Mouse (Mus musculus): ENCODE measurements around the gene Sult5a1. TPM values are rescaled to one million over a fixed set of nuclear protein-coding genes. Genes with fewer than 3 reads are reported as not detected.

The Sult5a1 gene
- polyA plus RNA-seq, 1 experiment from 2014 or later: 41.0 TPM

Small RNA genes within 50 kb of the gene (microRNA-seq; reads per million reads assigned to microRNA genes)
- gene Mir7079: not detected
- not detected for gene Mir7080

Other genes with a start within 250 kb of the Sult5a1 start
- 44.8 and 45.3 TPM in 2 replicates for gene Ankrd11, start 116.0 kb downstream of the Sult5a1 start, polyA plus RNA-seq (2015; fragmentation: Nextera tagmentation; extraction: Ambion mirVana)
- gene Spg7, start 95.4 kb downstream of the Sult5a1 start, polyA plus RNA-seq (2015; fragmentation: Nextera tagmentation; extraction: Ambion mirVana): 33.4 and 38.5 TPM in 2 replicates
- gene Rpl13, start 56.0 kb downstream of the Sult5a1 start, polyA plus RNA-seq (2015; fragmentation: Nextera tagmentation; extraction: Ambion mirVana): 1,386 and 1,581 TPM in 2 replicates
- gene Cpne7, start 40.9 kb downstream of the Sult5a1 start, polyA plus RNA-seq (2015; fragmentation: Nextera tagmentation; extraction: Ambion mirVana): 0.84 and 1.2 TPM in 2 replicates
- gene Dpep1, start 27.9 kb upstream of the Sult5a1 start, polyA plus RNA-seq (2015; fragmentation: Nextera tagmentation; extraction: Ambion mirVana): 6.9 and 9.0 TPM in 2 replicates
- gene Chmp1a, start 54.4 kb upstream of the Sult5a1 start, polyA plus RNA-seq (2015; fragmentation: Nextera tagmentation; extraction: Ambion mirVana): 166 and 176 TPM in 2 replicates
- gene Spata33, start 54.5 kb upstream of the Sult5a1 start, polyA plus RNA-seq (2015; fragmentation: Nextera tagmentation; extraction: Ambion mirVana): 3.5 and 3.9 TPM in 2 replicates
- gene Cdk10, start 66.5 kb upstream of the Sult5a1 start, polyA plus RNA-seq (2015; fragmentation: Nextera tagmentation; extraction: Ambion mirVana): 30.0 and 33.4 TPM in 2 replicates
- 5.6 and 5.9 TPM in 2 replicates for gene Spata2l, start 77.9 kb upstream of the Sult5a1 start, polyA plus RNA-seq (2015; fragmentation: Nextera tagmentation; extraction: Ambion mirVana)
- gene Zfp276, start 95.9 kb upstream of the Sult5a1 start, polyA plus RNA-seq (2015; fragmentation: Nextera tagmentation; extraction: Ambion mirVana): 25.4 and 28.4 TPM in 2 replicates
- 27.2 and 29.4 TPM in 2 replicates for gene Vps9d1, start 96.0 kb upstream of the Sult5a1 start, polyA plus RNA-seq (2015; fragmentation: Nextera tagmentation; extraction: Ambion mirVana)
- gene Fanca, start 160.3 kb upstream of the Sult5a1 start, polyA plus RNA-seq (2015; fragmentation: Nextera tagmentation; extraction: Ambion mirVana): 14.8 and 18.6 TPM in 2 replicates
- 0.93 and 1.2 TPM in 2 replicates for gene Spire2, start 174.4 kb upstream of the Sult5a1 start, polyA plus RNA-seq (2015; fragmentation: Nextera tagmentation; extraction: Ambion mirVana)
- gene Tcf25, start 215.4 kb upstream of the Sult5a1 start, polyA plus RNA-seq (2015; fragmentation: Nextera tagmentation; extraction: Ambion mirVana): 187 and 191 TPM in 2 replicates
- 0.08 and 0.15 TPM in 2 replicates for gene Mc1r, start 248.8 kb upstream of the Sult5a1 start, polyA plus RNA-seq (2015; fragmentation: Nextera tagmentation; extraction: Ambion mirVana)

Measured in limb, embryonic 15.5 days (tissue).